Mouse (Mus musculus) embryonic facial prominence, embryonic 14.5 days (tissue): ENCODE measurements at regions not wholly inside any gene's neighbourhood (a gene's known extent, or its start where the extent isn't known, plus 50 kb on each side); places are given as distances from the start of the nearest gene placed in this dataset.

ENCODE experiments used
- ATAC-seq: fragments of 200-750 bp; cut with Nextera tagmentation; 2 replicates; pipeline ENCODE4 v1.8.0; 2017; ENCODE audit warnings: low read depth, moderate number of reproducible peaks, moderate TSS enrichment
- DNase-seq: peaks from one replicate; pipeline ENCODE4 v3.0.0-alpha.2; 2015; ENCODE audit warnings: low spot score
- H3K27ac ChIP-seq: fragments of 300-500 bp; sonication (generic); replicated peaks from 2 replicates; pipeline ENCODE4 v1.5.1; 2014; ENCODE audit warnings: low read depth, mild to moderate bottlenecking, low read length, moderate library complexity
- H3K27me3 ChIP-seq: fragments of 300-500 bp; sonication (generic); replicated peaks from 2 replicates; pipeline ENCODE4 v1.6.1; 2014; ENCODE audit warnings: low read length; ENCODE audit not compliant: control insufficient read depth, insufficient read depth
- H3K36me3 ChIP-seq: fragments of 300-500 bp; sonication (generic); 2 replicates; pipeline ENCODE4 v1.6.1; 2014; ENCODE audit warnings: low read length, mixed read lengths; ENCODE audit not compliant: control insufficient read depth, insufficient read depth
- H3K4me1 ChIP-seq: fragments of 300-500 bp; sonication (generic); 2 replicates; pipeline ENCODE4 v1.6.1; 2014; ENCODE audit warnings: antibody characterized with exemption, low read length; ENCODE audit not compliant: control insufficient read depth, insufficient read depth
- H3K4me2 ChIP-seq: fragments of 300-500 bp; sonication (generic); 2 replicates; pipeline ENCODE4 v1.6.1; 2014; ENCODE audit warnings: low read depth, mild to moderate bottlenecking, low read length, moderate library complexity, mixed read lengths
- H3K4me3 ChIP-seq: fragments of 300-500 bp; sonication (generic); 2 replicates; pipeline ENCODE4 v1.5.1; 2014; ENCODE audit warnings: low read depth, mild to moderate bottlenecking, low read length
- H3K9ac ChIP-seq: fragments of 300-500 bp; sonication (generic); 2 replicates; pipeline ENCODE4 v1.6.1; 2014; ENCODE audit warnings: low read depth, mild to moderate bottlenecking, low read length, moderate library complexity, mixed read lengths
- H3K9me3 ChIP-seq: fragments of 300-500 bp; sonication (generic); 2 replicates; pipeline ENCODE4 v1.6.1; 2016; ENCODE audit warnings: low read length; ENCODE audit not compliant: control insufficient read depth
- WGBS: fragments of 180-500 bp; shearing (Covaris S2); extraction: QIAGEN DNeasy Blood & Tissue Kit; methylation state at CpG from one replicate; pipeline ENCODE4 v1.1.7; 2014; 5-methylcytosine and 5-hydroxymethylcytosine counted together

- no peak overlapping the region for H3K4me3 ChIP-seq
- H3K4me2 ChIP-seq: no peak overlapping the region
- no peaks in the 10 kb centered on the region for H3K36me3 ChIP-seq
- H3K9ac ChIP-seq: no peak overlapping the region
- ATAC-seq (no peak), DNase-seq (no peak)
- H3K4me1 ChIP-seq: no peaks in the 10 kb centered on the region
- 72% methylated on average over 1 of the region's 1 CpGs for WGBS
- no peaks in the 10 kb centered on the region for H3K27me3 ChIP-seq
- no peak overlapping the region for H3K27ac ChIP-seq
- no peaks in the 10 kb centered on the region for H3K9me3 ChIP-seq
Measured at GRCm38 (mm10) chr4:35640866-35641265, 414.9 kb upstream of the C9orf72 start.

GRCm38 (mm10) chr4:35606200-35606599 lies 380.2 kb upstream of the C9orf72 start:
- 72% methylated on average over 1 of the region's 1 CpGs for WGBS
- no peaks in the 10 kb centered on the region for H3K4me1 ChIP-seq
- H3K4me3 ChIP-seq: no peak overlapping the region
- no peak overlapping the region for H3K27ac ChIP-seq
- DNase-seq: no peak
- no peak for ATAC-seq
- H3K4me2 ChIP-seq: no peak overlapping the region
- no peaks in the 10 kb centered on the region for H3K36me3 ChIP-seq
- 0 out of 2 replicates have a peak, but pooled peaks cover 7% of the 10 kb centered on the region for H3K9me3 ChIP-seq
- no peaks in the 10 kb centered on the region for H3K27me3 ChIP-seq
- H3K9ac ChIP-seq: no peak overlapping the region

GRCm38 (mm10) chr4:35578086-35578485 lies 352.1 kb upstream of the C9orf72 start:
- Histone ChIP-seq H3K9me3 (peaks cover 15% of the 10 kb centered on the region; the same call in 1 of the 2 replicates), H3K27me3 (no peaks in the 10 kb centered on the region), H3K36me3 (no peaks in the 10 kb centered on the region), H3K4me1 (no peaks in the 10 kb centered on the region), H3K4me2 (no peak overlapping the region), H3K9ac (no peak overlapping the region), H3K27ac (no peak overlapping the region), H3K4me3 (no peak overlapping the region)
- ATAC-seq: no peak
- 72% methylated on average over 1 of the region's 1 CpGs for WGBS
- DNase-seq: no peak

GRCm38 (mm10) chr4:35575179-35575974 lies 349.4 kb upstream of the C9orf72 start:
- Histone ChIP-seq H3K9me3 (peaks cover 15% of the 10 kb centered on the region; the same call in 1 of the 2 replicates), H3K27me3 (no peaks in the 10 kb centered on the region), H3K4me2 (no peak overlapping the region), H3K4me3 (no peak overlapping the region), H3K36me3 (no peaks in the 10 kb centered on the region), H3K9ac (no peak overlapping the region), H3K4me1 (no peaks in the 10 kb centered on the region), H3K27ac (no peak overlapping the region)
- no peak for DNase-seq
- ATAC-seq: no peak
- 86% methylated on average over 11 of the region's 11 CpGs for WGBS

DNA sequence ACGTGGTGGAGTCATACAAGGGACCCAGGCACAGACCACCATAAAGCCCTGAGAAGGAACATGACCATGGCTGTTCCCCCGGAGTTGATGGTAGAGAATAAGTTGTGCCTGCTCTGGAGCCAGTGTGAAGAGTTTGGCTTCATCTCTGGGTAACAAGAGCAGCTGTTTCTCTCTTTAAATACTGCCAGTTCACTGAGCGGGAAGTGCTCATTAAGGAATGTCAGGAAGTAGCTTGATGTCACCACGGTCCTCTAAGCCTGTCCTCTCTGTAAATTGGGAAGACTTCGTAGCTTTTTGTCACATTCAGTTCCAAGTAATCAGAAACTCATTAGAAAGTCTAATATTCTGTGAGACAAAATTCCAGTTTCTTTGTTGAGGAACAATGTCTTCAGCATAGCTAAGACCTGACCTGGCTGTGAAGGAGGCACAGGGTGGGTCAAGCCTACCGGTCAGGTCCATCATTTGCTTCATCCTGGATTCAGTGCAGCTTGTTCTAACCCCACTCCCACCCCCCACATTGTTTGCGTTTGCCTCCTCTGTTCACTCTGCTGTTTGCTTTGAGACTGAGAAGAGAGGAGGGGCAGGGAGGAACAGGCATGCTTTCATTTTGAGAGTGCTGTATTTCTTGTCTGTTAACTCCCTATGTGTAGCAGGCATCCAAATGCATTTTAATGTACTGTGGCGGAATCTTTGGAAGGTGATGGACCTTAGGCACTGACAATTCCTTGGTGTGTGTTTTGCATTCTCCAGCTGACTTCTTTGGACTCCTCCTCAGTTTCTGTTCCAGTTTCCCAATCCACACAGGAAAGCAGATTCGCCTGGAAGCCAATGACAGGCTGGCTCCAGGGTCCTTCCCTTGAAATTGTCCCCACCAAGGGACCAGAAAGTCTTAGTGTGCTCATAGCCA lies 345.8 kb upstream of the C9orf72 start:
- DNase-seq: no peak

GRCm38 (mm10) chr4:35561303-35561702 lies 335.3 kb upstream of the C9orf72 start:
- Histone ChIP-seq H3K27me3 (no peaks in the 10 kb centered on the region), H3K27ac (no peak overlapping the region), H3K4me3 (no peak overlapping the region), H3K36me3 (no peaks in the 10 kb centered on the region), H3K4me2 (no peak overlapping the region), H3K9me3 (no peaks in the 10 kb centered on the region), H3K9ac (no peak overlapping the region), H3K4me1 (no peaks in the 10 kb centered on the region)
- ATAC-seq: no peak; the same call in 1 of the 2 replicates
- 37% methylated on average over 1 of the region's 1 CpGs for WGBS
- no peak for DNase-seq

More for the DNA sequence above, 345.8 kb upstream of the C9orf72 start:
- no peaks in the 10 kb centered on the region for H3K36me3 ChIP-seq
- H3K9ac ChIP-seq: no peak overlapping the region
- no peak for ATAC-seq
- no peaks in the 10 kb centered on the region for H3K4me1 ChIP-seq
- no peak overlapping the region for H3K4me3 ChIP-seq
- H3K27ac ChIP-seq: no peak overlapping the region
- H3K9me3 ChIP-seq: no peaks in the 10 kb centered on the region
- no peak overlapping the region for H3K4me2 ChIP-seq
- WGBS: 57% methylated on average over 9 of the region's 9 CpGs
- H3K27me3 ChIP-seq: no peaks in the 10 kb centered on the region

GRCm38 (mm10) chr4:35560004-35560403 lies 334.0 kb upstream of the C9orf72 start:
- no peaks in the 10 kb centered on the region for H3K4me1 ChIP-seq
- no peak for DNase-seq
- ATAC-seq: no peak
- H3K36me3 ChIP-seq: no peaks in the 10 kb centered on the region
- no peak overlapping the region for H3K4me2 ChIP-seq
- no peaks in the 10 kb centered on the region for H3K9me3 ChIP-seq
- no peak overlapping the region for H3K4me3 ChIP-seq
- no peak overlapping the region for H3K27ac ChIP-seq
- 86% methylated on average over 2 of the region's 2 CpGs for WGBS
- no peaks in the 10 kb centered on the region for H3K27me3 ChIP-seq
- H3K9ac ChIP-seq: no peak overlapping the region

DNA sequence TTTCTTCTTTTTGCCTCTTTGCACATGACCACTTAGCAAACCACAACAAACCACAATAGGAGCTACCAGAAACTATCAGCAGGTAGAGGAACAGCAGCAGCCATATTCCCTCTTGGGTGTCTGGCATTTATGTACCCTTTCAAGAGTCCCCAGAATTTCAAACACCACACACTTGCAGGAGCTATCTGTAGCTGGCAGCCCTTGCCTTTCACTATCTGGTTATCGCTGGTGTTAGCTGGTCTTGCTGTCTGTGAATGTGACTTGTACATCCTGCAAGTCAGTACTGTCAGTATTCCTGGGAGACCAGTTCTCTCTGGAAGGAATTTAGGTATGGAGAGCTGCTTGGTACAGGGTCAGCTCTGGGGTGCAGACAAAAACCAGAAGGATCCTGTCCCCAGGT lies 327.3 kb upstream of the C9orf72 start:
- WGBS: 80% methylated on average over 1 of the region's 1 CpGs
- Histone ChIP-seq H3K4me1 (no peaks in the 10 kb centered on the region), H3K27me3 (no peaks in the 10 kb centered on the region), H3K4me2 (no peak overlapping the region), H3K27ac (no peak overlapping the region), H3K9me3 (no peaks in the 10 kb centered on the region), H3K36me3 (no peaks in the 10 kb centered on the region), H3K9ac (no peak overlapping the region), H3K4me3 (no peak overlapping the region)
- ATAC-seq (no peak), DNase-seq (no peak)
